Mouse (Mus musculus) MEL (cell line): ENCODE measurements at regions not wholly inside any gene's neighbourhood (a gene's known extent, or its start where the extent isn't known, plus 50 kb on each side); places are given as distances from the start of the nearest gene placed in this dataset.

ENCODE experiments used
- CTCF ChIP-seq, 3 experiments: IDR thresholded peaks in 2 of 3; conservative IDR thresholded peaks in 1 of 3; 2 replicates each; pipeline ENCODE4 v1.5.1; 2011 to 2012; ENCODE audit warnings: low read length in 3 of 3, low read depth in 2 of 3, mild to moderate bottlenecking in 2 of 3, improper control_type of control experiment in 1 of 3, inconsistent platforms in 1 of 3, mixed read lengths in 1 of 3, moderate library complexity in 1 of 3; ENCODE audit not compliant: control insufficient read depth in 1 of 3, insufficient read depth in 1 of 3, poor library complexity in 1 of 3, severe bottlenecking in 1 of 3
- ETS1 ChIP-seq: IDR thresholded peaks from 2 replicates; pipeline ENCODE4 v1.6.1; 2012; ENCODE audit warnings: low read depth, mild to moderate bottlenecking, inconsistent platforms, low read length, improper control_type of control experiment, moderate library complexity
- HCFC1 ChIP-seq: IDR thresholded peaks from 2 replicates; pipeline ENCODE4 v1.6.1; 2012; ENCODE audit warnings: low read depth, mild to moderate bottlenecking, inconsistent platforms, low read length, improper control_type of control experiment, moderate library complexity
- KAT2A ChIP-seq: conservative IDR thresholded peaks from 2 replicates; pipeline ENCODE4 v1.6.1; 2012; ENCODE audit warnings: low read depth, low read length, improper control_type of control experiment, inconsistent platforms
- MAX ChIP-seq: IDR thresholded peaks from 2 replicates; pipeline ENCODE4 v1.6.1; 2011; ENCODE audit warnings: low read length, improper control_type of control experiment
- MAZ ChIP-seq: IDR thresholded peaks from 2 replicates; pipeline ENCODE4 v1.6.1; 2012; ENCODE audit warnings: low read depth, mild to moderate bottlenecking, inconsistent platforms, low read length, improper control_type of control experiment
- NELFE ChIP-seq: IDR thresholded peaks from 2 replicates; pipeline ENCODE4 v1.6.1; 2011; ENCODE audit warnings: low read depth, low read length, improper control_type of control experiment
- POLR2A ChIP-seq, 2 experiments: IDR thresholded peaks; 2 replicates each; pipeline ENCODE4 v1.6.1; 2011 to 2012; ENCODE audit warnings: low read length in 2 of 2, mild to moderate bottlenecking in 2 of 2, control low read depth in 1 of 2, improper control_type of control experiment in 1 of 2, low read depth in 1 of 2, moderate library complexity in 1 of 2; ENCODE audit not compliant: control insufficient read depth in 1 of 2, insufficient read depth in 1 of 2, poor library complexity in 1 of 2
- POLR2AphosphoS2 ChIP-seq: IDR thresholded peaks from 2 replicates; pipeline ENCODE4 v1.6.1; 2011; ENCODE audit warnings: low read length, improper control_type of control experiment
- POLR2AphosphoS5 ChIP-seq: IDR thresholded peaks from 2 replicates; pipeline ENCODE4 v1.6.1; 2012; ENCODE audit warnings: low read depth, borderline replicate concordance, mild to moderate bottlenecking, inconsistent platforms, low read length, moderate library complexity, mixed read lengths
- TBP ChIP-seq: IDR thresholded peaks from 2 replicates; pipeline ENCODE4 v1.8.0; 2011; ENCODE audit warnings: low read depth, low read length, improper control_type of control experiment
- USF2 ChIP-seq, 2 experiments: IDR thresholded peaks; 2 replicates each; pipeline ENCODE4 v1.6.1; 2011 to 2012; ENCODE audit warnings: improper control_type of control experiment in 2 of 2, low read length in 2 of 2, borderline replicate concordance in 1 of 2, inconsistent platforms in 1 of 2, low read depth in 1 of 2, mild to moderate bottlenecking in 1 of 2; ENCODE audit not compliant: insufficient read depth in 1 of 2
- ZC3H11A ChIP-seq: IDR thresholded peaks from 2 replicates; pipeline ENCODE4 v1.6.1; 2012; ENCODE audit warnings: low read depth, mild to moderate bottlenecking, inconsistent platforms, low read length, improper control_type of control experiment
- ZMIZ1 ChIP-seq: IDR thresholded peaks from 2 replicates; pipeline ENCODE4 v1.6.1; 2012; ENCODE audit warnings: low read depth, mild to moderate bottlenecking, inconsistent platforms, low read length, improper control_type of control experiment, moderate library complexity

DNA sequence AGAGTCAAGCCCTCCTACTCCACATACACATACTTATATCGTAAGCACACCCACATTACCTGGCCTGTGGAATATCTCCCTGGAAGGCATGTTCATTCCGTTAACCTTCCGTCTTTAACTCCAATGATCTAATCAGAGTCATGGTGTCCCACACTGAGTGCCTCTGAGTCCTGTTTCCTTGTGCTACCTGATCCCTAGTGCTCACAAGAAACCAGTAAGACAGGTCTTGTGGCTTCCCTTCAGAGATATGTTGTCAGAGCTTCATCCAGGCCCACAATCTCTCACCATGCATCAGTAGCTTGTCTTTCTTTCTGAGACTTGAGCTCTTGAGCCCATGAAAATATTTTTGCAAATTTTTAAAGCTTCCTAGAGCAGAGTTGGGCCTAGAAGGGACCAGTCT is 63.2 kb upstream of the Cadm1 start:
- no peak for TF ChIP-seq MAX
- TF ChIP-seq POLR2A (IDR thresholded peaks at IDR 0.05; ENCODE audit: control insufficient read depth in 1 of 2, insufficient read depth in 1 of 2, low read depth in 1 of 2, low read length in 2 of 2, poor library complexity in 1 of 2) = no peak
- TF ChIP-seq CTCF (IDR thresholded peaks at IDR 0.05 in 2 of 3, conservative IDR thresholded peaks at IDR 0.05 in 1 of 3; ENCODE audit: control insufficient read depth in 1 of 3, insufficient read depth in 1 of 3, low read depth in 2 of 3, low read length in 3 of 3, poor library complexity in 1 of 3, severe bottlenecking in 1 of 3) = no peak
- TF ChIP-seq NELFE = no peak
- TF ChIP-seq USF2 (IDR thresholded peaks at IDR 0.05; ENCODE audit: borderline replicate concordance in 1 of 2, insufficient read depth in 1 of 2, low read depth in 1 of 2, low read length in 2 of 2) = no peak
- TF ChIP-seq MAZ = no peak
- TF ChIP-seq ZC3H11A = no peak
- TF ChIP-seq ZMIZ1 = no peak
- TF ChIP-seq ETS1 = no peak
- TF ChIP-seq KAT2A = no peak
- TF ChIP-seq POLR2AphosphoS5 = no peak
- no peak for TF ChIP-seq TBP
- no peak for TF ChIP-seq POLR2AphosphoS2
- TF ChIP-seq HCFC1 = no peak
